7 mouse cellular contexts compared by ENCODE assay signal in genomic region chr8:105893339-105893738, GRCm38 (mm10). TPM values are rescaled to one million over a fixed set of nuclear protein-coding genes. Genes with fewer than 3 reads are reported as not detected.
DNase-seq lines count a peak whose midpoint lies in the region; TF ChIP-seq lines count a peak whose summit lies in the region.

Gene Nrn1l (plus strand): TSS chr8:105893567.

- intact Hi-C loops in gastrocnemius, postnatal 36 days (cut with DNase I): no loop called here
- intact Hi-C loops in left cerebral cortex, adult 2 months (cut with DNase I): loop anchor here (2.0 kb wide), 1 partner anchor 37 kb away; no protein-coding TSS in a partner anchor

- peak; percentile 76 for DNase-seq in adipocyte (ENCODE audit: low spot score)
- DNase-seq in embryo, embryonic 11.5 days (ENCODE audit: low read depth, low spot score): peak; percentile 58
- peak; percentile 61 to 68 for DNase-seq in gastrocnemius, postnatal 36 days
- peak; percentile 25 for DNase-seq in induced T-regulatory cell, adult 2 months (ENCODE audit: low read depth)
- DNase-seq in left cerebral cortex, adult 2 months (ENCODE audit: extremely low spot score in 1 of 2, low spot score in 2 of 2): peak; percentile 70 to 84
- DNase-seq in lung, postnatal 25 days (ENCODE audit: low spot score): peak; percentile 65
- peak; percentile 68 for DNase-seq in right cerebral cortex, postnatal 14 days

- TF ChIP-seq CTCF in left cerebral cortex, adult 2 months (IDR thresholded peaks at IDR 0.05): no peak; the same call in 1 of the 2 replicates

- H3K27ac ChIP-seq in left cerebral cortex, adult 2 months: peak within 1 kb of the TSS; percentile 47

- peak within 1 kb of the TSS; percentile 22; the same call in 1 of the 2 replicates for H3K4me3 ChIP-seq in left cerebral cortex, adult 2 months

RNA-seq across cellular contexts. Expression of gene Nrn1l, which starts in this region (rescaled TPM):
- under 1 TPM in 1 of 2 experiments, not detected in 1; 0.59 TPM for total RNA-seq in gastrocnemius, postnatal 36 days (2021)
- total RNA-seq in left cerebral cortex, adult 2 months (2021): 1 to 10 TPM; 3.5 to 3.7 TPM

Comparison
In these comparisons a context has a peak if more than half of its experiments do, and no peak if none do; other contexts are left out.
1. Peak in every context shown above with its lines: DNase-seq, H3K4me3 ChIP-seq and H3K27ac ChIP-seq.
2. Peak in DNase-seq in gastrocnemius, postnatal 36 days; RNA of the gene not detected or under 1 TPM.
3. DNase-seq: peak in every context shown above with its lines; median percentile 77 in left cerebral cortex, adult 2 months; 76 in adipocyte; 68 in right cerebral cortex, postnatal 14 days; 65 in lung, postnatal 25 days; 64 in gastrocnemius, postnatal 36 days; 58 in embryo, embryonic 11.5 days; 25 in induced T-regulatory cell, adult 2 months.